Mouse (Mus musculus): ENCODE measurements at regions not wholly inside any gene's neighbourhood (a gene's known extent, or its start where the extent isn't known, plus 50 kb on each side); places are given as distances from the start of the nearest gene placed in this dataset.

- Histone ChIP-seq H3K9me3 (ENCODE audit: control insufficient read depth, insufficient read depth, low read depth, low read length) (no peaks in the 10 kb centered on the region), H3K4me3 (ENCODE audit: insufficient read depth in 1 of 2, low read depth in 1 of 2, low read length in 2 of 2, poor library complexity in 1 of 2, severe bottlenecking in 1 of 2) (0 out of 4 replicates have a peak overlapping the region, but pooled peaks of 1 of the 2 experiments have one; percentile 20), H3K4me1 (ENCODE audit: control insufficient read depth in 2 of 2, insufficient read depth in 2 of 2, low read length in 2 of 2, poor library complexity in 1 of 2) (no peaks in the 10 kb centered on the region), H3K9ac (ENCODE audit: insufficient read depth, low read depth, low read length, poor library complexity, severe bottlenecking) (no peak overlapping the region), H3K27ac (ENCODE audit: insufficient read depth, low read depth, low read length, poor library complexity, severe bottlenecking) (no peak overlapping the region), H3K36me3 (ENCODE audit: control insufficient read depth, insufficient read depth, low read length, poor library complexity, severe bottlenecking) (no peaks in the 10 kb centered on the region)
- in situ Hi-C loops (cut with MboI; ENCODE audit: low sequenced_read_pairs in 2 of 2, unreplicated experiment in 2 of 2): no loop called here
- DNase-seq (ENCODE audit: low read depth, low spot score): no peak
- TF ChIP-seq ZNF384 (IDR thresholded peaks at IDR 0.05; ENCODE audit: low read depth, low read length) (no peak), CHD2 (IDR thresholded peaks at IDR 0.05; ENCODE audit: low read depth, low read length) (no peak), MAFK (IDR thresholded peaks at IDR 0.05; ENCODE audit: insufficient read depth, low read depth, low read length) (no peak), ZC3H11A (IDR thresholded peaks at IDR 0.05; ENCODE audit: borderline replicate concordance, low read depth, low read length) (no peak), HCFC1 (IDR thresholded peaks at IDR 0.05; ENCODE audit: borderline replicate concordance, insufficient read depth, low read length) (no peak)
Measured at GRCm38 (mm10) chr8:95987011-95987440, 98.7 kb upstream of the Got2 start.

GRCm38 (mm10) chr8:95986410-95986809, 98.1 kb upstream of the Got2 start:
- Histone ChIP-seq H3K9me3 (ENCODE audit: control insufficient read depth, insufficient read depth, low read depth, low read length) (no peaks in the 10 kb centered on the region), H3K36me3 (ENCODE audit: control insufficient read depth, insufficient read depth, low read length, poor library complexity, severe bottlenecking) (no peaks in the 10 kb centered on the region), H3K9ac (ENCODE audit: insufficient read depth, low read depth, low read length, poor library complexity, severe bottlenecking) (no peak overlapping the region), H3K4me1 (ENCODE audit: control insufficient read depth in 2 of 2, insufficient read depth in 2 of 2, low read length in 2 of 2, poor library complexity in 1 of 2) (no peaks in the 10 kb centered on the region), H3K27ac (ENCODE audit: insufficient read depth, low read depth, low read length, poor library complexity, severe bottlenecking) (no peak overlapping the region), H3K4me3 (ENCODE audit: insufficient read depth in 1 of 2, low read depth in 1 of 2, low read length in 2 of 2, poor library complexity in 1 of 2, severe bottlenecking in 1 of 2) (no peak overlapping the region)
- TF ChIP-seq CHD2 (IDR thresholded peaks at IDR 0.05; ENCODE audit: low read depth, low read length) (no peak), HCFC1 (IDR thresholded peaks at IDR 0.05; ENCODE audit: borderline replicate concordance, insufficient read depth, low read length) (no peak), ZC3H11A (IDR thresholded peaks at IDR 0.05; ENCODE audit: borderline replicate concordance, low read depth, low read length) (no peak), MAFK (IDR thresholded peaks at IDR 0.05; ENCODE audit: insufficient read depth, low read depth, low read length) (no peak), ZNF384 (IDR thresholded peaks at IDR 0.05; ENCODE audit: low read depth, low read length) (no peak)
- no peak for DNase-seq (ENCODE audit: low read depth, low spot score)
- in situ Hi-C loops (cut with MboI; ENCODE audit: low sequenced_read_pairs in 2 of 2, unreplicated experiment in 2 of 2): no loop called here

DNA sequence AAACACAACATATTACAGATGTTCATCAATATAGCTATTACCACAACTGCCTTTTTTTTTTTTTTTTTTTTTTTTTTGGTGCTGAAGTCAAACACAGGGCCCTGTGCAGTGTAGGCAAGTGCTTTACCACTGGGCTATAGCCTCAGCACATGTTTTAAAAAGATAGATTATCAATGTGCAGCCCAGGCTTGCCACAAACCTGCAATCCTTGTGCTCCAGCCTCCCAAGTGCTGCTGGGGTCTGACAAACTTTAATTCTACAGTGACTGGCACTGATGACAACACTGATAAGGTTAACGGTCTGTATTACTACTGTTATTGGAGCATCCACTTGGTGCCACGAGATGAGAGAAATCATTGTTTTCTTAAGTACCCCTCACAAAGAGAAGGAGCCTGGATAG, 95.3 kb upstream of the Got2 start:
- no peaks in the 10 kb centered on the region for H3K9me3 ChIP-seq (ENCODE audit: control insufficient read depth, insufficient read depth, low read depth, low read length)
- TF ChIP-seq HCFC1 (IDR thresholded peaks at IDR 0.05; ENCODE audit: borderline replicate concordance, insufficient read depth, low read length): no peak
- no peak for TF ChIP-seq ZNF384 (IDR thresholded peaks at IDR 0.05; ENCODE audit: low read depth, low read length)
- no peak for TF ChIP-seq CHD2 (IDR thresholded peaks at IDR 0.05; ENCODE audit: low read depth, low read length)
- no peak for TF ChIP-seq MAFK (IDR thresholded peaks at IDR 0.05; ENCODE audit: insufficient read depth, low read depth, low read length)
- TF ChIP-seq ZC3H11A (IDR thresholded peaks at IDR 0.05; ENCODE audit: borderline replicate concordance, low read depth, low read length): no peak
- no peak overlapping the region for H3K4me3 ChIP-seq (ENCODE audit: insufficient read depth in 1 of 2, low read depth in 1 of 2, low read length in 2 of 2, poor library complexity in 1 of 2, severe bottlenecking in 1 of 2)
- in situ Hi-C loops (cut with MboI; ENCODE audit: low sequenced_read_pairs in 2 of 2, unreplicated experiment in 2 of 2): no loop called here
- no peak for DNase-seq (ENCODE audit: low read depth, low spot score)
- H3K4me1 ChIP-seq (ENCODE audit: control insufficient read depth in 2 of 2, insufficient read depth in 2 of 2, low read length in 2 of 2, poor library complexity in 1 of 2): no peaks in the 10 kb centered on the region
- no peak overlapping the region for H3K9ac ChIP-seq (ENCODE audit: insufficient read depth, low read depth, low read length, poor library complexity, severe bottlenecking)
- no peaks in the 10 kb centered on the region for H3K36me3 ChIP-seq (ENCODE audit: control insufficient read depth, insufficient read depth, low read length, poor library complexity, severe bottlenecking)
- H3K27ac ChIP-seq (ENCODE audit: insufficient read depth, low read depth, low read length, poor library complexity, severe bottlenecking): no peak overlapping the region

GRCm38 (mm10) chr8:95980405-95980804, 92.1 kb upstream of the Got2 start:
- TF ChIP-seq CHD2 (IDR thresholded peaks at IDR 0.05; ENCODE audit: low read depth, low read length) (no peak), ZNF384 (IDR thresholded peaks at IDR 0.05; ENCODE audit: low read depth, low read length) (no peak), MAFK (IDR thresholded peaks at IDR 0.05; ENCODE audit: insufficient read depth, low read depth, low read length) (no peak), ZC3H11A (IDR thresholded peaks at IDR 0.05; ENCODE audit: borderline replicate concordance, low read depth, low read length) (no peak), HCFC1 (IDR thresholded peaks at IDR 0.05; ENCODE audit: borderline replicate concordance, insufficient read depth, low read length) (no peak)
- Histone ChIP-seq H3K4me3 (ENCODE audit: insufficient read depth in 1 of 2, low read depth in 1 of 2, low read length in 2 of 2, poor library complexity in 1 of 2, severe bottlenecking in 1 of 2) (no peak overlapping the region), H3K36me3 (ENCODE audit: control insufficient read depth, insufficient read depth, low read length, poor library complexity, severe bottlenecking) (no peaks in the 10 kb centered on the region), H3K4me1 (ENCODE audit: control insufficient read depth in 2 of 2, insufficient read depth in 2 of 2, low read length in 2 of 2, poor library complexity in 1 of 2) (no peaks in the 10 kb centered on the region), H3K9me3 (ENCODE audit: control insufficient read depth, insufficient read depth, low read depth, low read length) (no peaks in the 10 kb centered on the region), H3K27ac (ENCODE audit: insufficient read depth, low read depth, low read length, poor library complexity, severe bottlenecking) (no peak overlapping the region), H3K9ac (ENCODE audit: insufficient read depth, low read depth, low read length, poor library complexity, severe bottlenecking) (no peak overlapping the region)
- DNase-seq (ENCODE audit: low read depth, low spot score): no peak
- in situ Hi-C loops (cut with MboI; ENCODE audit: low sequenced_read_pairs in 2 of 2, unreplicated experiment in 2 of 2): no loop called here

DNA sequence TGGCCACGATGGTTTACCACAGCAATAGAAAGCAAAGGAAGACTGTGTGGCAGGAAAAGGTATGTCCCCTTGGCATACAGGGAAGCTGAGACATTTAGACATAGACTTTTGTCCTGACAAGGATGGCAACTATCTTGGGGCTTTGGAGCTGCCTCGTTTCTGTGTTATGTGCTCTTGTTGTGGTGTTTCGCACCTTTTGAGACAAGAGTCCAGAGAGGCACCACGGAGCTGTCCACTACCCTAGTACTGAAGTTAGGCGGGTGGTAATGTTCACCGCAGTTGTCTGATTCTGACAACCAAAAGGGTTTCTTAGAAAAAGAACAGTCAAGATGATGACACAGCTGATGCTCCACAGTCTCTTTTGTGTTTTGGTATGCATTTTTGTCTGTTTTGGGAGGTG, 90.9 kb upstream of the Got2 start:
- Histone ChIP-seq H3K4me1 (ENCODE audit: control insufficient read depth in 2 of 2, insufficient read depth in 2 of 2, low read length in 2 of 2, poor library complexity in 1 of 2) (no peaks in the 10 kb centered on the region), H3K27ac (ENCODE audit: insufficient read depth, low read depth, low read length, poor library complexity, severe bottlenecking) (no peak overlapping the region), H3K4me3 (ENCODE audit: insufficient read depth in 1 of 2, low read depth in 1 of 2, low read length in 2 of 2, poor library complexity in 1 of 2, severe bottlenecking in 1 of 2) (no peak overlapping the region), H3K9me3 (ENCODE audit: control insufficient read depth, insufficient read depth, low read depth, low read length) (no peaks in the 10 kb centered on the region), H3K36me3 (ENCODE audit: control insufficient read depth, insufficient read depth, low read length, poor library complexity, severe bottlenecking) (no peaks in the 10 kb centered on the region), H3K9ac (ENCODE audit: insufficient read depth, low read depth, low read length, poor library complexity, severe bottlenecking) (no peak overlapping the region)
- peak; percentile 38 for DNase-seq (ENCODE audit: low read depth, low spot score)
- TF ChIP-seq ZC3H11A (IDR thresholded peaks at IDR 0.05; ENCODE audit: borderline replicate concordance, low read depth, low read length) (no peak), ZNF384 (IDR thresholded peaks at IDR 0.05; ENCODE audit: low read depth, low read length) (no peak), MAFK (IDR thresholded peaks at IDR 0.05; ENCODE audit: insufficient read depth, low read depth, low read length) (no peak), HCFC1 (IDR thresholded peaks at IDR 0.05; ENCODE audit: borderline replicate concordance, insufficient read depth, low read length) (no peak), CHD2 (IDR thresholded peaks at IDR 0.05; ENCODE audit: low read depth, low read length) (no peak)
- in situ Hi-C loops (cut with MboI; ENCODE audit: low sequenced_read_pairs in 2 of 2, unreplicated experiment in 2 of 2): no loop called here

All from ES-E14 (cell line).